Mouse (Mus musculus) left cerebral cortex, postnatal 36 days (tissue): ENCODE data around the gene Ano2. TPM values are rescaled to one million over a fixed set of nuclear protein-coding genes. Genes with fewer than 3 reads are reported as not detected.

ENCODE experiments used
- DNase-seq, 2 experiments: peaks; one replicate each; pipeline ENCODE4 v3.0.0; 2021 to 2022; ENCODE audit warnings: low spot score in 2 of 2, mixed read lengths in 1 of 2
- intact Hi-C: fragments of 180-260 bp; cut with DNase I; formaldehyde crosslinking; loops from one replicate; pipeline ENCODE4 v1.15.1; 2025
- total RNA-seq, 2 experiments: library from RNA; stranded (reverse); gene quantifications; 2 replicates each; pipeline ENCODE4 v1.2.3; 2021

The Ano2 gene
- total RNA-seq, 2 experiments from 2014 or later, result 2.3 to 5.2 TPM

GRCm38 (mm10) chr6:126033693-126034402, 343.6 kb downstream of the Ano2 start:
- intact Hi-C loops, result no loop called here
- no peak for DNase-seq

DNA sequence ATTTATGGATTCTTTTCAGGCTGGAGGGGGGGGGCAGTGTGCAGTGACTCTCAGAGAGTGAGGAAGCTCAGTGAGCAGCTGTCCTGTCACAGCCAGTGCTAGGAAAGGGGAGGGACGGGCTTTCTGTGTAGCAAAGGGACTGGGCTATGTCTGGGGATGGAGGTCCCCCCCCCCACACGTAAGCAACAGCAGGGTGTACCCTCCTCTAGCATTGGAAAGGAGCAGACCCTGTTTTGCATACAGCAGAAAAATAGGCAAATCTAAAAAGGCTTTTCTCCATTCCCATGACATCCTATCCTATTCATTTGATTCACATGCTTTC, 344.1 kb downstream of the Ano2 start:
- intact Hi-C loops, result no loop called here
- no peak for DNase-seq

GRCm38 (mm10) chr6:126034728-126035127, 344.5 kb downstream of the Ano2 start:
- intact Hi-C loops, result no loop called here
- DNase-seq, result no peak

- DNase-seq, result no peak
- intact Hi-C loops, result no loop called here
These were observed 345.4 kb downstream of the Ano2 start for GRCm38 (mm10) chr6:126035621-126036020.

- intact Hi-C loops, result no loop called here
- DNase-seq, result no peak
These were observed 355.7 kb downstream of the Ano2 start for GRCm38 (mm10) chr6:126045931-126046330.

- DNase-seq, result no peak
- intact Hi-C loops, result no loop called here
These were observed 358.0 kb downstream of the Ano2 start for GRCm38 (mm10) chr6:126048206-126048605.

GRCm38 (mm10) chr6:126053136-126053535, 362.9 kb downstream of the Ano2 start:
- DNase-seq, result no peak
- intact Hi-C loops, result no loop called here

- intact Hi-C loops, result no loop called here
- DNase-seq, result no peak
These were observed 367.5 kb downstream of the Ano2 start for GRCm38 (mm10) chr6:126057706-126058105.

DNA sequence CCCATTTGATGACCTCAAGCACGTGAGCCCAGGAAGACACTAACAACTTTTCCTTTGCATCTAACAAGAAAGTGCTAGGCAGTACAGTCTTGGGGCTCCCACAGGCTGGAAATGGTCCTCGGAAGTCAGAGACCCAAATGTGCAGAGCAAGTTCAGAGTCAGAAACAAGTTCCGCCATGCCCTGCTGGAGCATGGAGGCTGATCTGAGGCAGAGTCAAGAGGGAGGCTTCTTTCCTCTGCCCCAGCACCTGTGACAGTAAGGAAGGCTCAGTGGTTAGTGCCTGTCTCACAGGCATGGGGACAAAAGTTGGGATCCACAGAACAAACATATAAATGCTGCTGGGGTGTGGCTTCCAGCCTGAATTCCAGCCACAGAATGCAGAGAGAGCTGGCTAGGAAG, 390.3 kb downstream of the Ano2 start:
- intact Hi-C loops, result no loop called here
- no peak for DNase-seq

- DNase-seq, result no peak
- intact Hi-C loops, result no loop called here
These were observed 396.2 kb downstream of the Ano2 start for GRCm38 (mm10) chr6:126086321-126086950.

GRCm38 (mm10) chr6:126088489-126089265, 398.5 kb downstream of the Ano2 start:
- no peak for DNase-seq
- intact Hi-C loops, result no loop called here

Other genes with a start within 250 kb of the Ano2 start
- gene Cd9, start 195.6 kb upstream of the Ano2 start, total RNA-seq, result 10 to 100 TPM; 42.0 to 54.3 TPM
- 10 to 100 TPM; 15.4 to 18.6 TPM for gene Vwf, start 143.6 kb upstream of the Ano2 start, total RNA-seq